Mouse (Mus musculus): ENCODE measurements at regions not wholly inside any gene's neighbourhood (a gene's known extent, or its start where the extent isn't known, plus 50 kb on each side); places are given as distances from the start of the nearest gene placed in this dataset.

DNA sequence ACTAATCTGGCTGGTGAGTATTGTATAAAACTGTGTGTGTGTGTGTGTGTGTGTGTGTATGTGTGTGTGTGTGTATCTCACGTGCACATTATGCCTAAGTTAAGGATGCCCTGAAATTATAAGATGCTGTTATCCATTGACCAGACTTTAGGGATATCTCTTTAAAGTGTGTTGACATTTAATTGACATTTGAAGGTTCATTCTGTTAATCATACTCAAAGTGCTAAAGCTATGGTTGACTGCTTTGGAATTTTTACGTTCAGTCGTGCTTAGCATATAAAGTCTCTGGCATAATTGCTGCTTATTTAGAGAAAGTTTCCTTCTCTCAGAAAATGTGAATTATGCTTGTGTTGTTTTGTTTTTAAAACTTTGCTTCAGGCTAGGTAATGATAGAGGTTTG lies 135.9 kb downstream of the Ogfrl1 start:
- TF ChIP-seq CTCF (IDR thresholded peaks at IDR 0.05; ENCODE audit: insufficient read depth, low read length) (no peak), POLR2A (IDR thresholded peaks at IDR 0.05; ENCODE audit: borderline replicate concordance, extremely low read depth, low read depth, low read length) (no peak)

Measured in lung, adult 2 months (tissue).